Mouse (Mus musculus): ENCODE measurements at regions not wholly inside any gene's neighbourhood (a gene's known extent, or its start where the extent isn't known, plus 50 kb on each side); places are given as distances from the start of the nearest gene placed in this dataset.

- Histone ChIP-seq H3K36me3 (replicated peaks in 1 of 2; ENCODE audit: control insufficient read depth in 1 of 2, insufficient read depth in 1 of 2, low read length in 1 of 2) (no peaks in the 10 kb centered on the region), H3K27ac (ENCODE audit: insufficient read depth, low read depth) (no peak overlapping the region), H3K27me3 (replicated peaks) (no peaks in the 10 kb centered on the region), H3K9ac (ENCODE audit: insufficient read depth, low read depth) (no peak overlapping the region), H3K79me2 (replicated peaks; ENCODE audit: control insufficient read depth, extremely low read depth, insufficient read depth, poor library complexity, severe bottlenecking) (no peaks in the 10 kb centered on the region), H3K4me1 (ENCODE audit: control insufficient read depth in 1 of 2, insufficient read depth in 2 of 2) (peaks cover 0 to 5% of the 10 kb centered on the region in 2 experiments; a peak in 1 of 4 replicates), H3K4me2 (ENCODE audit: insufficient read depth, low read depth, poor library complexity, severe bottlenecking) (no peak overlapping the region), H3K9me3 (replicated peaks; ENCODE audit: low read length) (no peaks in the 10 kb centered on the region), H3K4me3 (replicated peaks in 1 of 3; ENCODE audit: low read depth in 2 of 3, low read length in 2 of 3, poor library complexity in 1 of 3) (no peak overlapping the region)
- dilution Hi-C loops (cut with MboI; ENCODE audit: extremely low pct_ligation_motif_present, extremely low pct_unique_long_range_greater_than_20kb, low sequenced_read_pairs) (no loop called here), in situ Hi-C loops (cut with MboI; ENCODE audit: low pct_ligation_motif_present, low pct_unique_long_range_greater_than_20kb, low sequenced_read_pairs) (no loop called here)
- DNase-seq (ENCODE audit: extremely low read depth) = no peak
- TF ChIP-seq MAX (IDR thresholded peaks at IDR 0.05; ENCODE audit: low read length) = no peak
- TF ChIP-seq USF1 (IDR thresholded peaks at IDR 0.05; ENCODE audit: low read depth, low read length) = no peak
- no peak for TF ChIP-seq JUND (conservative IDR thresholded peaks at IDR 0.05; ENCODE audit: low read depth, low read length)
- TF ChIP-seq HCFC1 (IDR thresholded peaks at IDR 0.05; ENCODE audit: low read depth, low read length) = no peak
- TF ChIP-seq MXI1 (IDR thresholded peaks at IDR 0.05; ENCODE audit: low read depth, low read length) = no peak
- TF ChIP-seq POLR2A (IDR thresholded peaks at IDR 0.05; ENCODE audit: low read depth, low read length) = no peak
- TF ChIP-seq PAX5 (IDR thresholded peaks at IDR 0.05; ENCODE audit: low read length) = no peak
- TF ChIP-seq CTCF (conservative IDR thresholded peaks at IDR 0.05 in 1 of 2, IDR thresholded peaks at IDR 0.05 in 1 of 2; ENCODE audit: low read depth in 2 of 2, low read length in 2 of 2) = no peak
- TF ChIP-seq SMC3 (IDR thresholded peaks at IDR 0.05; ENCODE audit: low read depth, low read length) = no peak
- TF ChIP-seq USF2 (conservative IDR thresholded peaks at IDR 0.05; ENCODE audit: low read depth, low read length) = no peak
- no peak for TF ChIP-seq ZNF384 (IDR thresholded peaks at IDR 0.05; ENCODE audit: low read depth, low read length)
- TF ChIP-seq POLR2AphosphoS2 (IDR thresholded peaks at IDR 0.05; ENCODE audit: low read depth, low read length) = no peak
- no peak for TF ChIP-seq JUN (IDR thresholded peaks at IDR 0.05; ENCODE audit: insufficient read depth, low read depth, low read length)
- no peak for TF ChIP-seq ZKSCAN1 (IDR thresholded peaks at IDR 0.05; ENCODE audit: borderline replicate concordance, low read depth, low read length)
- TF ChIP-seq MAFK (IDR thresholded peaks at IDR 0.05; ENCODE audit: insufficient replicate concordance, low read length) = no peak
- no peak for TF ChIP-seq ELF1 (IDR thresholded peaks at IDR 0.05; ENCODE audit: low read depth, low read length)
- TF ChIP-seq MYC (IDR thresholded peaks at IDR 0.05; ENCODE audit: low read depth, low read length) = no peak
- TF ChIP-seq ZC3H11A (IDR thresholded peaks at IDR 0.05; ENCODE audit: low read depth, low read length) = no peak
- no peak for TF ChIP-seq CHD2 (IDR thresholded peaks at IDR 0.05; ENCODE audit: low read length)
These were observed 202.4 kb upstream of the Dkk2 start for GRCm38 (mm10) chr3:131882667-131883066.

GRCm38 (mm10) chr3:131886470-131886869, 198.6 kb upstream of the Dkk2 start:
- Histone ChIP-seq H3K9ac (ENCODE audit: insufficient read depth, low read depth) (no peak overlapping the region), H3K27ac (ENCODE audit: insufficient read depth, low read depth) (no peak overlapping the region), H3K79me2 (replicated peaks; ENCODE audit: control insufficient read depth, extremely low read depth, insufficient read depth, poor library complexity, severe bottlenecking) (no peaks in the 10 kb centered on the region), H3K4me1 (ENCODE audit: control insufficient read depth in 1 of 2, insufficient read depth in 2 of 2) (peaks cover 0 to 5% of the 10 kb centered on the region in 2 experiments; a peak in 1 of 4 replicates), H3K27me3 (replicated peaks) (no peaks in the 10 kb centered on the region), H3K36me3 (replicated peaks in 1 of 2; ENCODE audit: control insufficient read depth in 1 of 2, insufficient read depth in 1 of 2, low read length in 1 of 2) (no peaks in the 10 kb centered on the region), H3K9me3 (replicated peaks; ENCODE audit: low read length) (no peaks in the 10 kb centered on the region), H3K4me2 (ENCODE audit: insufficient read depth, low read depth, poor library complexity, severe bottlenecking) (no peak overlapping the region), H3K4me3 (replicated peaks in 1 of 3; ENCODE audit: low read depth in 2 of 3, low read length in 2 of 3, poor library complexity in 1 of 3) (no peak overlapping the region)
- TF ChIP-seq SMC3 (IDR thresholded peaks at IDR 0.05; ENCODE audit: low read depth, low read length) = peak; percentile 49; the same call in 1 of the 2 replicates
- no peak for TF ChIP-seq MAX (IDR thresholded peaks at IDR 0.05; ENCODE audit: low read length)
- peak; percentile 63 to 75 for TF ChIP-seq CTCF (conservative IDR thresholded peaks at IDR 0.05 in 1 of 2, IDR thresholded peaks at IDR 0.05 in 1 of 2; ENCODE audit: low read depth in 2 of 2, low read length in 2 of 2)
- peak; percentile 31 for TF ChIP-seq RAD21 (IDR thresholded peaks at IDR 0.05; ENCODE audit: low read depth, low read length)
- peak; percentile 38 for DNase-seq (ENCODE audit: extremely low read depth)
- dilution Hi-C loops (cut with MboI; ENCODE audit: extremely low pct_ligation_motif_present, extremely low pct_unique_long_range_greater_than_20kb, low sequenced_read_pairs) (no loop called here), in situ Hi-C loops (cut with MboI; ENCODE audit: low pct_ligation_motif_present, low pct_unique_long_range_greater_than_20kb, low sequenced_read_pairs) (no loop called here)
